Mouse (Mus musculus) frontal cortex, postnatal 10 days (tissue): ENCODE results near the gene Baiap2.

ENCODE experiments used
- DNase-seq, 2 experiments: peaks; one replicate each; pipeline ENCODE4 v3.0.0; 2022; ENCODE audit warnings: low spot score in 2 of 2, mixed read lengths in 1 of 2

Baiap2 gene

DNA sequence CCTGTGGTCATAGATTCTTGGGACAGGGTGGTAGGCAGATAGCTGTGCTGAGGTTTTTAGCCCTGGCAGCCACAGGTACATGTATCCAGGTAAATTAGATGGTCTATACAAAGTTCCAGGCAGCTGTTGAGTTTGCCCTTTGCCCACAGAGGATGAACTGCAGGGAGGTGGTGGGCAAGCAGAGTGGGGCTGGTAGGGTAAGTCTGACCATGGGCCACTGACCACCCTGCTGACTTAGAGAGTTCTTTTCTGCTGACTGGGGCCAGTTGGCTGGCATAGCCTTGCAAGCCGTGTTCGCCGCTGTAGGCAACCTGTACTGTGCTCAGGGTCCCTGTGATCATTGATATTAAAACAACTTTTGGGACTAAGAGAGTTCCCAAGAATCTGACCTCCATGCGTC is 36.1 kb downstream of the Baiap2 start:
- DNase-seq: no peak

DNA sequence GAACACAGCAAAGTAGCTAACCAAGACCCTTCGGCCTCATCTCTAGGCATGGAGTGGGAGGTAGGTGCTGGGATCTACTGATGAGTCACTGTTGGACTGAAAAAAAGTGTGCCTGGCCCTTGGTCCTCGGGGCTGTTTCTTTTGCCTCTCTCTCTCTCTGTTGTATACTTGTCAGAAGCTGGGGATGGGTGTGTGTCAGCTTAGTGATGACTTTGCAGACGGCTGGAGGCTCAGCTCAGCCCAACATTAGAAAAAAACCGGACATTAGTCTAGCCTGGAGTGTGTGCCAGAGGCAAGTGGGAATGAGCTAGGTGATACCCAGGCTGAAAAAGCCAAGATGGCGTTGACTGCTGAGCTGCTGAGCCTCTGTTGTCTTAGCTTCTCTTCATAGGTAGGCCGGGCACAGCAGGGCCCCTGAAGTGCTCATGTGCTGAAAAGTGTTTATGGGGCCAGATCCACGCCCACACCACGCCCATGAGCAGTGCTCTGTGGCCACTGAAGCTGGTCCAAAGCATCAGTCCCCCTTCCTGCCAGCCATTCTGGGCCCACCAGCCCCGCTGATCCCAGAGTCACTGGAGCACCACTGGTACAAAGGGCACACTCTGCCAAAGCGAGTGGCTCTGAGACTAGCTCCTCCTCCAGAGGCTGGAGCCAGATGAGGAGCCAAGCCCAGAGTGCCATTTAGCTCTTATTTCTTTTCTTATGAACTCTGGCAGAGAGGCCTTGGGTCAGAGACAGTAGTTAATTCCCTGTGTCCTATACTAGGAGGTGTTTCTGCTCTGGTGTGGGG is 37.2 kb downstream of the Baiap2 start:
- no peak for DNase-seq

DNA sequence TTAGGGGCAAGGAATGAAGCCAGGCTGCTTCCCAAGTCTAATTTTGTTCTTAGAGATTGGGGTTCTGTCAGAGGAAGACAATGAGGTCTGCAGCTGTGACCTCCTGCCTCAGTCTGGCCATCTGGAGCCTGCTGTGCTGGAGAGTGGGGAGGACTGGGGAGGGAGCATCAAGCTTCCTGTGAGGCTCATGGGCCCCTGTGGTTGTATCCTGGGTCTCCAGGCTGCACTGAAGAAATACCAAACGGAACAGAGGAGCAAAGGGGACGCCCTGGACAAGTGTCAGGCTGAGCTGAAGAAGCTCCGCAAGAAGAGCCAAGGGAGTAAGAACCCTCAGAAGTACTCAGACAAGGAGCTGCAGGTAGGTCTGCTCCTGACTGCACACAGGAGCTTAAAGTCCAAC is 39.2 kb downstream of the Baiap2 start:
- no peak for DNase-seq

DNA sequence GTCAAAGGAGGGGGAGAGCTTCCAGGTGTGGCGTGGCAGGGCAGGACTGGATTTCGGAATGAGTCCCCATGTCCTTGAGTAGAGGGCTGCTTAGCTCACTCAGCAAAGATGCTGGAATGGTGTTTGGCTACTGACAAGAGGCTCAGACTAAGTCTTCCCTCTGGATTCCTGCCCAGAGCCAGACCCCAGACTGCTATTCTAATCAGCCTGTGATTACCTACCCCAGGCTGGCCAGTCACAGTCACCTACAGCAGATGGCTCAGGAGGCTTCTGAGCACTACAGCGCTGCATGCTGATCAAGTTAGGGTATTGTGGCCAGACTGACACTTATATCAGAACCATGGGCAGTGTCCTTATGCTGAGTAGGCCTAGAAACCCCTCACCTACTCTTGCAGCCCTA is 39.7 kb downstream of the Baiap2 start:
- DNase-seq: no peak

DNA sequence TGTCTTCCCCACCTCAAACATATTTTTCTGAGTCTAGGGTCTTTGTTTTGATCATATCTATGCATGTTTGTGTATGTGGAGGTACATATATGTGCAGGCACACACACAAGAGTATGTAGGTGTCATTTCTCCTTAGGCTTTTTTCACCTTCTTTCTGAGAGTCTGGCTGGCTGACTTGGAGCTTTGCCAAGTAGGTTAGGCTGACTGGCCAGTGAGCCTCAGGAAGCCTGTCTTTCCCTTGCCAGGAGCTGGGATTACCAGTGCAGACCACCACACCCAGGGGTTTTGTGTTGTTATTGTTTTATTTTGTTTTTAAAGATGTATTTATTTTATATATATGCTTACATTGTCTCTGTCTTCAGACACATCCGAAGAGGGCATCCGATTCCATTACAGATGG is 40.6 kb downstream of the Baiap2 start:
- no peak for DNase-seq

DNA sequence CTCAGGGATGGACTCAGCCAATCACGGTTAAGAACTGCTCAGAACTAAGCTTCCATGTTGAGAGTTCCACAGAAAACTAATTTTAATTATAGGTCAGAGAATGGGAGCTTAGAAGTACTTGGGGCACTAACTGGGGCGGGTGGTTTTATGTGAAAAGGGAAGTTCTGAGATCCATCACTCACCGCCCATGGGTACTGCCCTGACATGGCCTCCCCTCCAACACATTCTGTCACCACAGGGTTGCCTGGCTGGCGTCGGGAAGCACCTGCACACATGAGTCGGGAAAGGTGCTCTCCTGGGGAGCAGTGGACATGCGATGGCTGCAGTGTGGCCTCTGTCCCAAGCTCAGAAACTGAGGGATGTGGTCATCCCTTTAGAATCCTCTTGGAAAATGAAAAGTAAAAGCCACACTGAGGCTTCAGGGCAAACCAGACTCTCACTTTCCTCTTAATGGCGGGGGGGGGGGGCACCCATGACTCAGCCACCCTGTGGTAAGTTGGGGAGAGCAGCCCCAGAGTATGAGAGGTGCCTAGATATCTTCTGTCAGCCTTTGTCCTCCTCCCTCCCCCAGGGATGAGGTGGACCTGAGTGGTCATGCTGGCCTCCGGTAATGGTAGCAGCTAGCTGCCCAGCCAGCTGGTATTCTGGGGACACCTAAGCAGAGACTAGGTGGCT is 44.3 kb downstream of the Baiap2 start:
- DNase-seq: no peak

DNA sequence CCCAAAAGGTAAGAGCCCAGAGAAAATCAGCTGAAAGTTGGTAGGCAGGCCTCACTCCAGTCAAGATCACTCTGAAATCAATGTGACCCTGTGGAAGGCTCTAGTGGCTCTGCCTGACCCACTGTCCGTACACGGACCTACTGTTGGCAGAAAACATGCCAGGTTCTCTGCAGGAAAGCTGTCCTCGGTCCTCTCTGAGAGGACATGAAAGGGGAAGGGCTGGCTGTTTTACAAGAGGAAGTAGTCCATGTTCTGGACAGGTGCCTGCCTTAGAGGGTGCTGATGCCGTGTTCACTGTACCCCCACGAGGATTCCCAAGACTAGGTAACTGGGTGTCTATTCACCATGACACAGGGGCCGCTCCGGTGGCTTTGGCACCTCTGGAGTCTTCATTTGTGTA is 45.3 kb downstream of the Baiap2 start:
- no peak for DNase-seq

DNA sequence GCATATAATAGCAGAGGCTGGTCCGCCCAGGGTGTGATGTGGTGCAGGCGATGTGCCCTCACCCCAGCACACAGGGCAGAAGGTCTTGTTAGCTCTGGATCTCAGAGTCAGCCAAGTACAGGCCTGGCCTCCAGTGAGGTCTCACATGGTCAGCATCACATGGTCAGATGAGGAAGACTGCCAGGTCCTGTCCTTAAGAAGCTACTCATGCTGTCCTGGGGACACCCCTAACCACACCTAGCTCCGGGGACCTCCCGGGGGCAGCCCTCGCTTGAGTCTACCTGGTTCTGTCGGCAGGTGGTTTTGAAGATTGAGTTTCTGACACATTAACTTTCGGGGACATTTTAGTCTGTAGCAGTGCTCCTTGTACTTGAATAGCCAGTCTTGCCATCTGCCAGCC is 45.8 kb downstream of the Baiap2 start:
- no peak for DNase-seq

DNA sequence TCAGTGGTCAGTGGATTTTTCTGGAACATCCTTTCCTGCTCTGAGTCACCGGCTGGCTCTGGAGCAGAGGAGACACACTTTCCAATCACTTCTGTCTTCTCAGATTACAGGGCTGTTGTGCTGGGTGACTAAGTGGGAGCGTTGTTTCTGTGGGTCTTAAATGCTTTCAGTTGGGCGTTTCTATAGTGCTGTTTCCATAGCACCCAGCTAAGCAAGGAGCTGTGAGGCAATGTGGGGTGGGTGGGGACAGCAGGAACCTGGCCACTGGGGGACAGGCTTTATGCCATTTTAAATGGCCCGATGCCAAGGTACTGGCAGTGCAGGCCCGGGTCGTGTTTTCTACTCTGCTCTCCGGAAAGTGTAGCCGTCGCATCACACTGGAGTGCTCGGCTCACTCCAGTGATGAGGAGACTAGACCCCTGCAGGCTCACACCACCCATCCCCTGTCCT is 46.6 kb downstream of the Baiap2 start:
- DNase-seq: peak in 1 of 2 experiments; percentile 68

DNA sequence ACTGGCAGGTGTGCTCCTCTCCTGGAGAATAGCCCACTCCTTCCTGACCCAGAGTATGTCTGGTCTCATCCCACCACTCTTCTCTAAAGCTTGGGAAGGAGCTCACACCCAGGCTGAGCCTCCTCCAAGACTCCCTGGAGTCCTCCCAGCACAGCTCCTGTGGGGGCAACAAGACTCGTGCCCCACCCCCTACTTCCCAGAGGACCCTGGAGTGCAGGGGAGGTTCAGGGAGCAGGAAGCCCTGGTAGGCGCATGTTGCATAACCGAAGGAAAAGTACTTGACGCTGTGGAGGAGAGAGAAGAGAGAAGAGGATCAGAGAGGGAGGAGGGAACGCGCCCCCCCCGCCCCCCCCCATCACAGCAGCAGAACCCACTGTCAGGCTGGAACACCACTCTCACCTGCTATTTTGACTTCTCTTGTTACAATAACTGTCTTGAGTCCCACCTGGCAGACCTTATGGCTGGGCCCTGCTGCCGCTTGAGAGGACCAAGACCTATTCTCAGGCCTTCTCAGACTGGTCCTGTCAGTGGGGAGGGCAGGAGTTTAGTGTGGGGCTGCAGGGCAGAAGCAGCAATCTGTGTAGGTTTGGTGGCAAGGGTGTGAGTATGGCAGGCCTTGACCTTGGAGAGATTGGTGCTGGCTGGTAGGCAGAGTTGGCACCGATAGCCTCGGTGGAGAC is 48.2 kb downstream of the Baiap2 start:
- no peak for DNase-seq

DNA sequence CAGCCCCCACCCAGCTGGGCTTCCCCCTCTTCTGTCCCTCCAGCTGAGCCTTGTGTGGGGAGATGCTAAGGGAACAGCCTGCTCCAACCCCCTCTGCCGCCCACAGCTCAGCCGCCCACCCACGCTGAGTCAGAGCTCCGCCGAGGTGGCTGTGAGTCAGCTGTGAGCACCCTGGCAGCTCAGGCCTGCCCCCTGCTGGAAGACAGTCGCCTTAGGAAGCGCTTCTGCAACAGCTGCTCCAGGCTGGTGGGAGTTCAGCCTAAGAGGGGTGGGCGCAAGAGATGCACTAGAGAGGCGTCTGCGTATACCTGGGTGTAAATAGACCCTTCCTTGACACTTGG is 48.7 kb downstream of the Baiap2 start:
- DNase-seq: peak; percentile 91 to 92

DNA sequence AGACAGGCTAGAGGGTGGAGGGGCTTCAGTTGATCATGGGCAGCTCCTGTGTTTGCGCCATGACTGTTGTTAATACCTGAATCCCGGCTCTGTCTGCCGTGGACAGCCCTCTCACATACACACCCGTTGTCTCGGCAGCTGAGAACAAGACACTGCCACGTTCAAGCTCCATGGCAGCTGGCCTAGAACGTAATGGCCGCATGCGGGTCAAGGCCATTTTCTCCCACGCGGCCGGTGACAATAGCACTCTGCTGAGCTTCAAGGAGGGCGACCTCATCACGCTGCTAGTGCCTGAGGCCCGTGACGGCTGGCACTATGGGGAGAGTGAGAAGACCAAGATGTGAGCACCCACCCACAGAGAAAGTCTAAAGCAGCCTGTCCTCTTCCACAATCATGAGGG is 54.8 kb downstream of the Baiap2 start:
- no peak for DNase-seq

DNA sequence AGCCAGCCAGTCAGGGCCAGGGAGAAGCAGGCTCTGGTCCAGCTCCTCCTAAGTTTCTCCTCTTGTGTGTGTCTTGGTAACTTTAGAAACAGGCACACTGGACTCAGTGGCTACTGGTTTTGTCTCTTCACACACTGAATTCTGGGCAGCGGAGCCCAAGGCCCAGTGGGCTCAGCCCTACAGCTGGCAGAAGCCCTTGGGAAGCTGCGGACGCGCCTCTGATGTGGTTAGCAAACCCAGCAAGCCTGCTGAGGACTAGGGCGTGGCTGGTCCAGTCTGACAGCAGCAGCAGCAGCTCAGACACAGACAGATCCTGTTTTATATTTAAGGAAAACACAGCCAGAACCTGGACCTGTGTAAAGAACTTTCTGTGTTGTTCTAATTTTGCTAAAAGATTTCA is 59.5 kb downstream of the Baiap2 start:
- no peak for DNase-seq

DNA sequence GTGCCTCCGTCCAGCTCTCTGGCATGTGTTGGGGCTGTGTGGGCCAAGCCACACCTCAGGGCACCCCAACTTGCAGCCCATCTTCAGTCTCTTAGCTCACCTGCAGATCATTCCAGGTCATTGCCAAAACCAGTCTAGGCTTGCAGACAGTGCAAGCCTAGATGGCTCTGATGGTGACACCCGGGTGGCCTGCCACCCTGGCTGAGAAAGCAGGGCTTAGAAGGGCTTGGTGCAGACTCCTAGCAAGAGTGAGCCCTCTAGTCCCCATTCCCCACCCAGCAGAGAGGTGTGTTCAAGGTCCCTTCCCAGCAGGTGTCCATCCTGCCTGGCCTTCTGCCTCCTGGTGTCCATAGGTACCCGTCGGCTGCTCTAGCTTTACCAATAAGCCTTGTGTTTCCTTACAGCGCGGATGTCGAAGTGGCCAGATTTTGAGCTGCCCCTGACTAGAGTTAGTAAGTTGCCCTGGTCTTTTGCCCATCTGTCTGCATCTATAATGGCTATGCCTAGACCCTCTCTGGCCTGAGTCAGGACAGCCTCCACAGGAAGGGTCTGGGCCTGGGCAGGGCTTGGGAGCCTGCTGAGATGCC is 60.2 kb downstream of the Baiap2 start:
- DNase-seq: no peak

DNA sequence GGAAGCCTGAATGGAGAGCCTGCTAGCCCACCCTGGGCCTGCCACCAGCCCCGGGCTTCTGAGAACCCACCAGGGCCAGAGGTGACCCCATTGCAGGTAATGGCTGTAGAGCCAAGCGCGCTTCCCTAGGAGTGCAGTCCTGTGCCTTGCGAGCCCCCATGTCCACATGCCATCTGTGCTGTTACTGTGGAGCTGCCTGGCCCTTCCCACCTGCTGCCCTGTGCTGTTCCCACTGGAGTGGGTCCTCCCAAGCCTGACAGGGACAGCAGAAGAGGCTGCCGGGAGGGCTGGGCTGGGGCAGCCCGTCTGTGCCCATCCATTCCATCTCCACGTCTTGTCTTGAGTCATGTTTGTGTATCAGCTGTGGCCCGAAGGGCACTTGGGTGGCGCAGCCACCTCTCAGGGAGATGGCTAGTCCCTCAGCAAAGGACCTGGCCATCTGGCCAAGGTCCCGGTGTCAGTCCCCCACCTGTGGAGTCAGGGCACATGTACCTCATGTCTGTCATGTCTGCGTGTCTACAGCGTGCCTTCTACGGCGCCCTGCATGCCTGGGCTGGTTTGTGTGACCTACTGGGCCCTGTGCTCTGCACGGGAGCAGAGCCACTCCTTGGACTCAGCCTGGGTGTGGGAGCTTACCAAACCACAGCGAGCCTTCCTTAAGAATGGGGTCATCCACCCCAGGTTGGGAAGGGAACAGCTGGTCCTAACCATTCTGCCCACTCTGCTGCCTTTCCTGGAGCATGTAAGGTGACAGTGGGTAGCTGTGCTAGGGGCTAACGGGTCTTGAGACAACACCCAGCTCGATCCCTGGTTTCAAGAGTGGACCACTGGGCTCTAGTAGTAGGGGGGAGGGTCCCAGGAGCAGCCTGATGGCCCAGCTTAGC is 63.1 kb downstream of the Baiap2 start:
- no peak for DNase-seq

DNA sequence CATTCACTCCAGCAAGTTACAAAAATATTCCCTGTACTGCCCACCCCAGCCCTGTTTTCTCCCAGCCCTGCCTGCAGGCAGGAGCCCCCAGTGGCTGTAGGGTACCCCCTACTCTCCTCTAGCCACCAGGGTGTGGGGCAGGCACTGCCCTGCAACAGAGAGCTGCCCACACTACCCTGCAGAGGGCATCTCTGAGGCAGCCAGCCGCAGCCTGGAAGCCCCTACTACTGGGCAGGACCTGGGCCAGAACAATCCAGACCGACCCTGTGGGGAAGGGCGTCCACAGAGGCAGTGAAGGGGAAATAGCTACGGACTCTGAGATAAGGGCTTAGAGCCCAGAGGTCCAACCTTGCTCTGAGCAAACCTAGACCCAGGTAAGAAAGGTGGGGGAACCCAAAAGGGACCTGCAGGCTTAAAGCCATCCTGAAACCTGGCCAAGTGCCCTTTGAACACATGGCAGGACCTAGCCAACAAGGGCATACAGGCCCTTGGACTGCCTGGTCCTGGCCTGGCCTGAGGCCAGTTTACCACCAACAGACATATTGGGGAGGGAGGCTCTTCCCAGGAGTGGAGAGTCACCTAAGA is 65.0 kb downstream of the Baiap2 start:
- no peak for DNase-seq

DNA sequence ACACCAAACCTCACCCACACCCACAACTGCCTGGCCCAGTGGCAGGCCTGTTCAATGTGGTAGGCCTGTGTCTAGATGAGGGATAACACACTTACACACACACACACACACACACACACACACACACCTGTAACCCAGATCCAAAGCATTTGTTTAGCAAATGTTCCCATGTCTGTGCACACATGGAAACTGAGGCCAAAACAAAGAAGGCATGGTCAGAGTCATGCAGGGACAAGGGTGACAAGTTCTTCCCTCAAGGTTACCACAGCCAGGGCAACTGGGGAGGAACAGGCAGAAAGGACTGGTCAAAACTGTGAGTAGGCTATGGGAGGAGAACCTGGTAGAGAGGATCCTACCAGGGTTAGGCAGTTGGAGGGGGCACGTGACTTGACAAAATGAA is 65.9 kb downstream of the Baiap2 start:
- no peak for DNase-seq

DNA sequence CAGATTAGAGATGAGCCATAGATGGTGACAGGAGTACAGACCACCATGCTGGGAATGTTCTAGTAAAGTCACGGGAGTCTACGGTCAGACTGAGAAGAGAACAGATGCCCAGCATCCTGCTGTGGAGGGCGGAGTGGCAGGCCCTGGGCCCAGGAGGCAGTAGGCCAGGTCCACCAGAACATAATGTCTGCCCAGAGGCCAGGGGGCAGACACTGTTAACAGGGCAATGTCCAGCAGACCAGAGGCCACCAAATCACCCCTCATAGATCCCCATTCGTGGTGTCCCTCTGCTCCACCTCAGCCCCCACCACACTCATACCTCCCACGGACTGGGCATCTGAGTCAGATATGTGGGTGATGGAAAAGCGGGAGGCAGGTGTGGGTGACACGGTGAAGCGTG is 66.4 kb downstream of the Baiap2 start:
- no peak for DNase-seq

DNA sequence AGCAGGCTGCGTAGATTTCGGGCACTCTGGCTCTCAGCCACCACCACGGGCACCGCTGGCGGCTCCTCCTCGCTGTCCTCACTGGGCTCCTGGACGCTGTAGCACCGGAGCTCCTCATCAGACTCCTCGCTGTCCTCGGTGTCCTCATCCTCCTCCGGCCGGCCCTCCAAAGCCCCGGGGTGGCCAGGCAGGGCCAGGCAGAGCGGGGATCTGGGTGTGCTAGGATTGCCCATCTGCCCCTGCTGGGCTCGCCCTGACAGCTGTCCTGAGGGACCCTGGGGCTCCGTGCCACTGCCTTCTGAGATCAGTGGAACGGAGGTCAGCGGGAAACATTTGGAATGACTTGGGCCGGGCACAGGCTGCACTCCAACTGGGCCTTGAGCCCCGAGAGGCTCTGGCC is 67.4 kb downstream of the Baiap2 start:
- no peak for DNase-seq

DNA sequence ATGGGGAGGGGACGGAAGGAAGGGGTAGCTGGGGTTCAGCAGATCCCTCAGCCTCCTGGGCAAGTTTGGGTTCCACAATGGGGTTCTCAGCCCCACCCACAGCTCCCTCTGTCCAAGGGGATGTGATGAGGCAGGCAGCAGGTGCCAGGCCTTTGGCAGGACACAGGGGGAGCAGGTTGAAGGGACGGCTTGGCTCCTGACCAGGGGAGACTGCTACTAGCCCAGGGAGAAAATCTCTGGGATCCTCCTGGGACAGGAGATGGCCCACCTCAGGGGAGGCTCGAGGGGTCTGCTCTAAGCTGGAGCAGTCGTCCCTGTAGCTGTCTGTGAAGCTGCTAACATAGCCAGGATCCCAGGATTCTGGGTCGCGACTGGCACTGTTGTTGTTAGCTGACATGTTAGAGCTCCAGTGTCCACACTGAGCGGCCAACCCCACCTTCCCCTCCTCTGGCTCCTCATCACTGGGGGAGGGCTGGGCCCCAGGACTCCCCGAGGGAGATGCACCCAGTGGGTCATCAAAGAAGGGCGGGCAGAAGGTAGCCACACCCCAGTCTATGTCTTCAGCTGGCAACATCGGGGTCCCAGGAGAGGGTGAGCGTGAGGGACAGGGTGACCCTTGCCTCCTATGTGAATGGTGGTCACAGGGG is 68.7 kb downstream of the Baiap2 start:
- no peak for DNase-seq
